Mouse (Mus musculus): ENCODE measurements around the gene Smpd4.

DNA sequence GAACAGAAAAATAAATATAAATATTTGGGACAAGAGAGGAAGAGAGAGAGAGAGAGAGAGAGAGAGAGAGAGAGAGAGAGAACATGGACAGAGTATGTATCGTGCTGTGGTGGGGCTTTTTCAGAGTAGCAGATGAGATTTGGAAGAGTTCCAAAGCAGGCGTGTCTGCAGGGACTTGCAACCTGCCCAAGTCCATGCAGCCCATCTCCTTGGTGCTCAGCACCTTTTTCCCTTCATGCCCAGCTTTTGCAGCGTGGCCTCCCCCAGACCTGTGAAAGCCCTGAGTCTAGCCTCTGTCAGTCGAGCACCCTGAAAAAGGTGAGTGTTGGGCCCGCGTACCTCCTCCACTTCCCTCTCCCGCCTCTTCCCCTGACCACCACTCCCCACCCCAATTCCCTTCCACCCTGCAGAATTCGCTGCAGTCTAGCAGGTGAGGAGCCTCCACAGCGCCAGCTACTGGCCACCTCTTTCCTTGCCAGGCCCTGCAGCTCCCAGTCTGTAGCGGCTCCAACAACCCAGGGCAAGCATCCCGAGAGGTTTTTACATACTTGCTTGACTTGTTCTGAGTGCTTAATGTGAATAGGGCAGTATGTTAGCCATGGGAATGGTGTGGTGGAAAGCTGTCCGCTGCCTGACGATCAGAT lies 1.1 kb upstream of the Smpd4 start:
- TF ChIP-seq CTCF (conservative IDR thresholded peaks at IDR 0.05; ENCODE audit: low read length) (peak; percentile 99), NANOG (IDR thresholded peaks at IDR 0.05; ENCODE audit: borderline replicate concordance, low read length) (no peak)
